Mouse (Mus musculus) heart, postnatal 36 days (tissue): Measurements from ENCODE around the gene Plod1. TPM values are rescaled to one million over a fixed set of nuclear protein-coding genes. Genes with fewer than 3 reads are reported as not detected.

Experiments used
- DNase-seq, 2 experiments: peaks; one replicate each; pipeline ENCODE4 v3.0.0; 2021 to 2022
- intact Hi-C: fragments of 180-260 bp; cut with DNase I; formaldehyde crosslinking; loops from one replicate; pipeline ENCODE4 v1.15.1; 2025
- total RNA-seq, 2 experiments: library from RNA; stranded (reverse); gene quantifications; 2 replicates each; pipeline ENCODE4 v1.2.3; 2021

Gene Plod1
- total RNA-seq, 2 experiments from 2014 or later = 71.3 to 89.9 TPM

- intact Hi-C loops = loop anchor here (2.0 to 5.0 kb wide), 2 partner anchors 71 to 212 kb away; partner anchors contain the start of genes Fbxo6, Fv1 and Miip
- DNase-seq = no peak
Measured at GRCm38 (mm10) chr4:147940111-147940510, 3.5 kb upstream of the Plod1 start.

- DNase-seq = peak; percentile 65 to 69
- intact Hi-C loops = no loop called here
Measured at GRCm38 (mm10) chr4:147938148-147939096, 1.9 kb upstream of the Plod1 start.

GRCm38 (mm10) chr4:147937486-147937885 is 919 bp upstream of the Plod1 start:
- intact Hi-C loops = loop anchor here (2.0 kb wide), 1 partner anchor 33 kb away; the partner anchor contains the start of gene Mfn2
- peak in 1 of 2 experiments; percentile 33 for DNase-seq

GRCm38 (mm10) chr4:147937021-147937420 is 454 bp upstream of the Plod1 start:
- DNase-seq = no peak
- intact Hi-C loops = loop anchor here (2.0 kb wide), 1 partner anchor 32 kb away; the partner anchor contains the start of gene Mfn2

GRCm38 (mm10) chr4:147935904-147936303 is 663 bp downstream of the Plod1 start:
- intact Hi-C loops = loop anchor here (2.0 kb wide), 1 partner anchor 31 kb away; the partner anchor contains the start of gene Mfn2

GRCm38 (mm10) chr4:147934611-147935010 is 2.0 kb downstream of the Plod1 start:
- intact Hi-C loops = no loop called here
- no peak for DNase-seq

More at GRCm38 (mm10) chr4:147935904-147936303, 663 bp downstream of the Plod1 start:
- DNase-seq = no peak

GRCm38 (mm10) chr4:147934134-147934533 is 2.4 kb downstream of the Plod1 start:
- peak in 1 of 2 experiments; percentile 26 for DNase-seq

GRCm38 (mm10) chr4:147930946-147931345 is 5.6 kb downstream of the Plod1 start:
- intact Hi-C loops = no loop called here

More at GRCm38 (mm10) chr4:147934134-147934533, 2.4 kb downstream of the Plod1 start:
- intact Hi-C loops = no loop called here

GRCm38 (mm10) chr4:147928540-147928939 is 8.0 kb downstream of the Plod1 start:
- no peak for DNase-seq
- intact Hi-C loops = no loop called here

More at GRCm38 (mm10) chr4:147930946-147931345, 5.6 kb downstream of the Plod1 start:
- no peak for DNase-seq

- DNase-seq = no peak
- intact Hi-C loops = no loop called here
Measured at GRCm38 (mm10) chr4:147928136-147928535, 8.4 kb downstream of the Plod1 start.

- intact Hi-C loops = no loop called here
- DNase-seq = peak; percentile 59 to 61
Measured at GRCm38 (mm10) chr4:147927705-147928104, 8.9 kb downstream of the Plod1 start.

GRCm38 (mm10) chr4:147922341-147922740 is 14.2 kb downstream of the Plod1 start:
- no peak for DNase-seq
- intact Hi-C loops = no loop called here

- no peak for DNase-seq
- intact Hi-C loops = no loop called here
Measured at GRCm38 (mm10) chr4:147920973-147921372, 15.6 kb downstream of the Plod1 start.

- intact Hi-C loops = loop anchor here (1.0 to 2.0 kb wide), 2 partner anchors 35 to 90 kb away; no protein-coding TSS in a partner anchor
- DNase-seq = peak in 1 of 2 experiments; percentile 59
Measured at GRCm38 (mm10) chr4:147918459-147919121, 18.0 kb downstream of the Plod1 start.

- DNase-seq = no peak
- intact Hi-C loops = no loop called here
Measured at GRCm38 (mm10) chr4:147909486-147909885, 27.1 kb downstream of the Plod1 start.

- DNase-seq = no peak
- intact Hi-C loops = no loop called here
Measured at GRCm38 (mm10) chr4:147906230-147906629, 30.3 kb downstream of the Plod1 start.

GRCm38 (mm10) chr4:147905090-147905659 is 31.4 kb downstream of the Plod1 start:
- intact Hi-C loops = loop anchor here (2.0 kb wide), 2 partner anchors 32 kb away; partner anchors contain the start of gene Plod1
- DNase-seq = no peak

GRCm38 (mm10) chr4:147904313-147905089 is 32.1 kb downstream of the Plod1 start, which contains the start of gene Mfn2:
TSS of gene Mfn2 (minus strand) at chr4:147904704.
- DNase-seq = peak; percentile 89 to 96
- intact Hi-C loops = loop anchor here (2.0 kb wide), 2 partner anchors 32 kb away; partner anchors contain the start of gene Plod1

- no peak for DNase-seq
- intact Hi-C loops = no loop called here
Measured at GRCm38 (mm10) chr4:147903601-147904000, 33.0 kb downstream of the Plod1 start.
